Mouse (Mus musculus): Measurements from ENCODE around the gene Relt. TPM values are rescaled to one million over a fixed set of nuclear protein-coding genes. Genes with fewer than 3 reads are reported as not detected.

Relt gene
- polyA plus RNA-seq, 1 experiment from 2014 or later: 1.2 TPM

DNA sequence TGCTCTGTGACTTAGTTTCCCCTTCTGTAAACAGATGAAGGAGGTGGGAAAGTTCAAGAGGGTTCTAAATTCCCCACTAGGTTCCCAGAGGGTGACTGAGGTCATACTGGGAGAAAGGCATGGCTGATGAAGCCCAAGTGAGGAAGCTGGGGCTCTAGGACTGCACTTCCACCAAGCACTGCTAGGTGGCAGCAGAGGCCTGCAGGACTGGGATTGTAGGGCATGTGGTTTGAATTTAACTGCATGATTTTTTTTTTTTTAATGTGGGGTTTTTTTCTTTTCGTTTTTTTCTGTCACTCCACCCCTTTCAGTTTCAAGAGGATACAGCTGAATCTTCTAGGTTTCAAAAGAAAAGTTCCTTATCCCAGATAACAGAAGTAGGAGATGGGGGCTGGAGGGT is 44.0 kb upstream of the Relt start:
- TF ChIP-seq EP300 (optimal IDR thresholded peaks at IDR 0.05) (no peak), CTCF (IDR thresholded peaks at IDR 0.05; ENCODE audit: low read depth) (peak; percentile 98)
- Histone ChIP-seq H3K9ac (ENCODE audit: low read length) (no peak overlapping the region), H3K4me2 (replicated peaks; ENCODE audit: low read depth) (peak overlapping the region; percentile 36; the same call in 1 of the 2 replicates), H3K4me1 (replicated peaks; ENCODE audit: control insufficient read depth, insufficient read depth) (peaks cover 5% of the 10 kb centered on the region), H3K27ac (replicated peaks) (peak overlapping the region; percentile 71), H3K9me3 (ENCODE audit: control insufficient read depth, low read length) (no peaks in the 10 kb centered on the region), H3K27me3 (ENCODE audit: control insufficient read depth, insufficient read depth, low read length) (no peaks in the 10 kb centered on the region), H3K36me3 (ENCODE audit: control insufficient read depth, insufficient read depth, low read length) (no peaks in the 10 kb centered on the region; the same call in 1 of the 2 replicates), H3K4me3 (ENCODE audit: low read depth, low read length) (no peak overlapping the region)
- 0% methylated on average over 1 of the region's 1 CpGs for WGBS
- ATAC-seq (ENCODE audit: low FRiP score, low TSS enrichment) (no peak), DNase-seq (ENCODE audit: low spot score) (peak; percentile 79)

DNA sequence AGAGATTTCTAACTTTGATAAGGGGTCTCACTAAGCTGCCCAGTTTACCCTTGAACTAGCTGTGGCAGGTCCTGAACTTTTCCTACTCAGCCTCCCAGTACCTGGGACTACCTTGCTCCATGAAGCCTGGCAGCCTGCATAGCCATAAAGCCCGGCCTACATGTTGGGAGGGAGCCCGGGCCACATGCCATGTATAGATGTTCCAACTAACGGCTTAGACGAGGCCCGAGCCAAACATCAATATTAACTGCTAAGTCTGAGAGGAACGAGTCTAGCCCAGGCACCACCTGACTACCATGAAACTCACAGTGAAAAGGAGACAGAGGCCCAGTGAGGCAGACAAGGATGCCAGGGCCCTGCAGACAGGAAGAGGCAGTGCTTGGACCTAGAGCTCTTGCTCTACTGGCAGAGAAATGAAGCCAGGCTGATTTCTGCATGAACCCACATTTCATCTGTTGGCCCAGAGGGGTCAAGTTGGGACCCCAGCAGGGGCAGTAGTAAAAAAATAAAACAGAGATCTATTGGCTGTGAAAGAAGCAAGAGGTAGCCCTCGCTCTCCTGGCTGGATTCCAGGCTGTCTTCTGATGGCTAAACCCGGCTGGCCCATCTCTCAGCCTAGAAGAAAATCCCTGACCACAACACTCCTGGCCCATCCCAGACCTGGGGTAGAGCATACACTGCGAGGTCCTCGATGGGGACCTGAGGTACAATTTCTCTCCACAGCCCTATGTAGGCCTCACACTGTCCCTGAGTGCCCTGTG is 43.0 kb upstream of the Relt start:
- Histone ChIP-seq H3K4me3 (ENCODE audit: low read depth, low read length) (no peak overlapping the region), H3K4me1 (replicated peaks; ENCODE audit: control insufficient read depth, insufficient read depth) (no peaks in the 10 kb centered on the region; the same call in 1 of the 2 replicates), H3K27me3 (ENCODE audit: control insufficient read depth, insufficient read depth, low read length) (no peaks in the 10 kb centered on the region), H3K27ac (replicated peaks) (no peak overlapping the region), H3K9me3 (ENCODE audit: control insufficient read depth, low read length) (no peaks in the 10 kb centered on the region), H3K36me3 (ENCODE audit: control insufficient read depth, insufficient read depth, low read length) (no peaks in the 10 kb centered on the region; the same call in 1 of the 2 replicates), H3K4me2 (replicated peaks; ENCODE audit: low read depth) (no peak overlapping the region), H3K9ac (ENCODE audit: low read length) (0 out of 2 replicates have a peak overlapping the region, but pooled peaks have one; percentile 4)
- TF ChIP-seq CTCF (IDR thresholded peaks at IDR 0.05; ENCODE audit: low read depth) (no peak), EP300 (optimal IDR thresholded peaks at IDR 0.05) (no peak)
- DNase-seq (ENCODE audit: low spot score): no peak
- no peak for ATAC-seq (ENCODE audit: low FRiP score, low TSS enrichment)
- WGBS: 64% methylated on average over 10 of the region's 10 CpGs

DNA sequence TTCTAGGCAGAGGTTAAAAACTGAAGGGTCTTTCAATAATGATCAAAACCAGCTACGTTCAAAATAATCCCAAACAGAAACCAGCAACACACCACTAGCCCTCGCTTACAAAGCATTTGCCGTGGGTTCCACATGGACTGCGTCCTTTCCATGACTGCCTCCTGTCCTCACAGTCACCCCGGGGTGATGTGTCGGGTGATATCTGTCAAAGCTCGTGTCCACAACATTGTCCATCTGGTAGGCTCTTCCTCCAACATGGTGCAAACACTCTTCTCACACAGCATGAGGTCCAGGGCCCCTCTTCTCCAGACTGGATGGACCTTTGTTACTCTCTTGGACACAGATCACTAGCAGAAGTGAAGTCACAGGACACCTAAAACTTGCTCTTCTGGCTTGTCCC is 41.8 kb upstream of the Relt start:
- Histone ChIP-seq H3K27me3 (ENCODE audit: control insufficient read depth, insufficient read depth, low read length) (no peaks in the 10 kb centered on the region), H3K4me2 (replicated peaks; ENCODE audit: low read depth) (no peak overlapping the region), H3K4me3 (ENCODE audit: low read depth, low read length) (no peak overlapping the region), H3K9ac (ENCODE audit: low read length) (no peak overlapping the region), H3K27ac (replicated peaks) (no peak overlapping the region), H3K9me3 (ENCODE audit: control insufficient read depth, low read length) (no peaks in the 10 kb centered on the region), H3K4me1 (replicated peaks; ENCODE audit: control insufficient read depth, insufficient read depth) (no peaks in the 10 kb centered on the region), H3K36me3 (ENCODE audit: control insufficient read depth, insufficient read depth, low read length) (no peaks in the 10 kb centered on the region; the same call in 1 of the 2 replicates)
- WGBS: 74% methylated on average over 7 of the region's 7 CpGs
- ATAC-seq (ENCODE audit: low FRiP score, low TSS enrichment) (no peak), DNase-seq (ENCODE audit: low spot score) (no peak)
- no peak for TF ChIP-seq EP300 (optimal IDR thresholded peaks at IDR 0.05)
- no peak for TF ChIP-seq CTCF (IDR thresholded peaks at IDR 0.05; ENCODE audit: low read depth)

DNA sequence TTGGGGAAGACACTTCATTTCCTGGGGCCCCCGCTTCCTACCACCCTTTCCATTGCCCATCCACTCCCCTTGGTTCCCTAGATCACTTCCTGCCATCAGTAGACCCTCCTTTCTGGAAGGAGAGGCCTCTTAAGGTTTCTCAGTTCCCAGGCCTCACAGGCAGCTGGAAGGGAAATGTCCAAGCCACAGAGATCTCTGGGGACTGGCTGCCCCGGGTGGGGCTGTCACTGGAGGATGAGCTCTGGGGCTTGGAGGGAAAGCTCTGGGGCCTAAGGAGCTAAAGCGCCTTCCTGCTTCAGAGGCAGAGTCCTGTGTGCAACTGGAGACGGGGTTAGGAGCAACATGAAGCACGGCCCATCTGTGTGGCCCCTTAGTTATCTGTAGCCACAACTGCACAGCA is 41.4 kb upstream of the Relt start:
- Histone ChIP-seq H3K4me3 (ENCODE audit: low read depth, low read length) (no peak overlapping the region), H3K27me3 (ENCODE audit: control insufficient read depth, insufficient read depth, low read length) (no peaks in the 10 kb centered on the region), H3K4me1 (replicated peaks; ENCODE audit: control insufficient read depth, insufficient read depth) (no peaks in the 10 kb centered on the region), H3K9me3 (ENCODE audit: control insufficient read depth, low read length) (no peaks in the 10 kb centered on the region), H3K27ac (replicated peaks) (no peak overlapping the region), H3K4me2 (replicated peaks; ENCODE audit: low read depth) (no peak overlapping the region), H3K36me3 (ENCODE audit: control insufficient read depth, insufficient read depth, low read length) (no peaks in the 10 kb centered on the region; the same call in 1 of the 2 replicates), H3K9ac (ENCODE audit: low read length) (no peak overlapping the region)
- ATAC-seq (ENCODE audit: low FRiP score, low TSS enrichment): no peak
- TF ChIP-seq EP300 (optimal IDR thresholded peaks at IDR 0.05): no peak
- TF ChIP-seq CTCF (IDR thresholded peaks at IDR 0.05; ENCODE audit: low read depth): no peak
- DNase-seq (ENCODE audit: low spot score): no peak
- 83% methylated on average over 5 of the region's 5 CpGs for WGBS

DNA sequence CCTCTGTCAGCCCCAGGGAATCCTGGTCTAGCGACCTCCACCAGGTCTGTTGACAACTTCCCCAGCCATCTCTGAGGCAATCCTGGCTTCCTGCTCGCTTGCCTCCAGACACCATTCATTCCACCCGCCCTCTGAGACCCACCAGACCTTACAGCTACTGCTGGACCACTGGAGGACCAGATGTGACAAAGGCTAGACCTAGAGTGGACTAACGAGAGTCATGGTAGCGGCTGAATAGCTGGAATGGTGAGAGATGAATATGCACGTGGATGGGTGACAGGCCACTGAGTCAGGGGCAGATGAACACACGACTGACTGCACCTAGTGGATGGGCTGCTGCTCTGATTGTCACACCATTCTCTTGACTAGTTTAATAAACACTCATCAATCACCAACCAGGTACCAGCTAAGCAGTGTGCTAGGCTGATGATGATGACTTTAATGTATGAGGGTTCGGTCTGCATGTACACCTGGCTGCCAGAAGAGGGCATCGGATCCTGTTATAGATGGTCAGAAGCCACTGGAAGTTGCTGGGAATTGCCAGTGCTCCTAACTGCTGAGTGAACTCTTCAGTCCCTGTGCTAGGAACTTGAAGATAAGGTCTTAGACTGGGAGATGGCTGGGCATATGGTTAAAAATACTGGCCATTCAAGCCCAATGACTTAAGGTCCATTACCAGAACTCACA is 39.3 kb upstream of the Relt start:
- DNase-seq (ENCODE audit: low spot score) (no peak), ATAC-seq (ENCODE audit: low FRiP score, low TSS enrichment) (0 out of 2 replicates have a peak, but pooled peaks have one; percentile 19)
- no peaks in the 10 kb centered on the region for H3K4me1 ChIP-seq (replicated peaks; ENCODE audit: control insufficient read depth, insufficient read depth)
- no peak for TF ChIP-seq EP300 (optimal IDR thresholded peaks at IDR 0.05)
- TF ChIP-seq CTCF (IDR thresholded peaks at IDR 0.05; ENCODE audit: low read depth): peak; percentile 69
- WGBS: 74% methylated on average over 9 of the region's 9 CpGs
- no peak overlapping the region for H3K9ac ChIP-seq (ENCODE audit: low read length)
- H3K27ac ChIP-seq (replicated peaks): no peak overlapping the region
- no peaks in the 10 kb centered on the region; the same call in 1 of the 2 replicates for H3K36me3 ChIP-seq (ENCODE audit: control insufficient read depth, insufficient read depth, low read length)
- no peak overlapping the region for H3K4me3 ChIP-seq (ENCODE audit: low read depth, low read length)
- H3K27me3 ChIP-seq (ENCODE audit: control insufficient read depth, insufficient read depth, low read length): no peaks in the 10 kb centered on the region
- no peak overlapping the region for H3K4me2 ChIP-seq (replicated peaks; ENCODE audit: low read depth)
- no peaks in the 10 kb centered on the region for H3K9me3 ChIP-seq (ENCODE audit: control insufficient read depth, low read length)

DNA sequence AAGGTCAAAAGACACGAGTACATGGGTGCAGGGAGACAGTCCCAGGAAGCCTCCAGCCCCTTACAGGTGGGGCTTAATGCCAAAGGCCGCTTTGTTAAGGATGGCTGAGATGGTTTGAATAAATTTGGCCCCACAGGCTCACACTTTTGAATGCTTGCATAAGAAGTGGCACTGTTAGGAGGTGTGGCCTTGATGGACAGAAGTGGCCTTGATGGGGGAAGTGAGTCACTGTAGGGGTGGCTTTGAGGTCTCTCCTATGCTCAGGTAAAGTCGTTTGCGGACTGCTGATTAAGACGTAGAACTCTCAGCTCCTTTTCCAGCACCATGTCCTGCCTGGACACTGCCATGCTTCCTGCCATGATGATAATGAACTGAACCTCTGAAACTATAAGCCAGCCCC is 34.6 kb upstream of the Relt start:
- Histone ChIP-seq H3K27me3 (ENCODE audit: control insufficient read depth, insufficient read depth, low read length) (no peaks in the 10 kb centered on the region), H3K36me3 (ENCODE audit: control insufficient read depth, insufficient read depth, low read length) (no peaks in the 10 kb centered on the region), H3K27ac (replicated peaks) (no peak overlapping the region), H3K4me2 (replicated peaks; ENCODE audit: low read depth) (no peak overlapping the region), H3K9ac (ENCODE audit: low read length) (no peak overlapping the region), H3K4me3 (ENCODE audit: low read depth, low read length) (no peak overlapping the region), H3K4me1 (replicated peaks; ENCODE audit: control insufficient read depth, insufficient read depth) (no peaks in the 10 kb centered on the region), H3K9me3 (ENCODE audit: control insufficient read depth, low read length) (no peaks in the 10 kb centered on the region)
- no peak for DNase-seq (ENCODE audit: low spot score)
- ATAC-seq (ENCODE audit: low FRiP score, low TSS enrichment): no peak
- WGBS: 78% methylated on average over 5 of the region's 5 CpGs
- TF ChIP-seq CTCF (IDR thresholded peaks at IDR 0.05; ENCODE audit: low read depth) (no peak), EP300 (optimal IDR thresholded peaks at IDR 0.05) (no peak)

Measured in stomach, postnatal 0 days (tissue).